Mouse (Mus musculus) retina, postnatal 7 days (tissue): ENCODE measurements around the gene Nfix.

Experiments
- DNase-seq: peaks from one replicate; pipeline ENCODE4 v3.0.0-alpha.2; 2012; ENCODE audit warnings: low read depth, low spot score

Gene Nfix

GRCm38 (mm10) chr8:84797971-84798370, 2.2 kb downstream of the Nfix start:
- no peak for DNase-seq

GRCm38 (mm10) chr8:84797256-84797797, 2.8 kb downstream of the Nfix start:
- DNase-seq: no peak

- DNase-seq: no peak
Observed at GRCm38 (mm10) chr8:84794486-84794885, 5.7 kb downstream of the Nfix start.

- no peak for DNase-seq
Observed at GRCm38 (mm10) chr8:84793791-84794485, 6.2 kb downstream of the Nfix start.

- no peak for DNase-seq
Observed at GRCm38 (mm10) chr8:84793134-84793533, 7.0 kb downstream of the Nfix start.

GRCm38 (mm10) chr8:84792429-84792947, 7.7 kb downstream of the Nfix start:
- no peak for DNase-seq

- DNase-seq: no peak
Observed at GRCm38 (mm10) chr8:84790537-84790936, 9.6 kb downstream of the Nfix start.

- DNase-seq: no peak
Observed at GRCm38 (mm10) chr8:84789855-84790486, 10.2 kb downstream of the Nfix start.

- DNase-seq: no peak
Observed at GRCm38 (mm10) chr8:84789345-84789744, 10.8 kb downstream of the Nfix start.

GRCm38 (mm10) chr8:84788896-84789295, 11.2 kb downstream of the Nfix start:
- no peak for DNase-seq

- no peak for DNase-seq
Observed at GRCm38 (mm10) chr8:84787523-84788302, 12.4 kb downstream of the Nfix start.

- DNase-seq: no peak
Observed at GRCm38 (mm10) chr8:84786801-84787467, 13.2 kb downstream of the Nfix start.

GRCm38 (mm10) chr8:84785756-84786677, 14.1 kb downstream of the Nfix start:
- no peak for DNase-seq

- no peak for DNase-seq
Observed at GRCm38 (mm10) chr8:84785506-84785755, 14.7 kb downstream of the Nfix start.

GRCm38 (mm10) chr8:84784681-84785505, 15.3 kb downstream of the Nfix start:
- no peak for DNase-seq

GRCm38 (mm10) chr8:84783919-84784581, 16.1 kb downstream of the Nfix start:
- DNase-seq: no peak

GRCm38 (mm10) chr8:84783198-84783918, 16.8 kb downstream of the Nfix start:
- no peak for DNase-seq

GRCm38 (mm10) chr8:84782680-84783079, 17.5 kb downstream of the Nfix start:
- no peak for DNase-seq
